In genomic region chr2:64534344-64534743, GRCm38 (mm10) we compare ENCODE assay signal across 22 mouse cellular contexts.
DNase-seq lines count a peak whose midpoint lies in the region; ATAC-seq and TF ChIP-seq lines count a peak whose summit lies in the region.
"Had no signal": no experiment of that assay in that cellular context is flagged by ENCODE, and none has a peak within 500 bp of the region (broad histone marks: within the 10 kb centered on the region; RNA-seq: fewer than 3 reads in every experiment).

No protein-coding gene starts in this region.

- 73% methylated on average over 2 of the region's 2 CpGs for WGBS in forebrain, postnatal 0 days
- WGBS in forebrain, embryonic 13.5 days, result 67% methylated on average over 2 of the region's 2 CpGs
- 71% methylated on average over 2 of the region's 2 CpGs for WGBS in midbrain, postnatal 0 days
- 72% methylated on average over 2 of the region's 2 CpGs for WGBS in midbrain, embryonic 10.5 days

- no peak overlapping the region for H3K9ac ChIP-seq in forebrain, postnatal 0 days
- no peak overlapping the region for H3K9ac ChIP-seq in forebrain, embryonic 13.5 days
- H3K9ac ChIP-seq in midbrain, postnatal 0 days (replicated peaks; ENCODE audit: low read length, poor library complexity, severe bottlenecking), result no peak overlapping the region
- H3K9ac ChIP-seq: hindbrain, embryonic 13.5 days; kidney, embryonic 15.5 days; limb, embryonic 15.5 days; midbrain, embryonic 13.5 days had no signal

- ATAC-seq in forebrain, postnatal 0 days, result no peak
- no peak for ATAC-seq in forebrain, embryonic 13.5 days
- no peak for ATAC-seq in midbrain, postnatal 0 days (ENCODE audit: low FRiP score)
- no peak for ATAC-seq in monocyte, adult 5-6 weeks (replicated peaks; ENCODE audit: insufficient number of reproducible peaks, low FRiP score, low TSS enrichment, poor library complexity, severe bottlenecking)
- ATAC-seq: CD4-positive, CD25-positive, alpha-beta regulatory T cell, adult 4 months; forebrain, embryonic 14.5 days; intestine, postnatal 0 days; midbrain, embryonic 13.5 days had no signal

- H3K4me1 ChIP-seq in forebrain, postnatal 0 days (ENCODE audit: insufficient read depth), result no peaks in the 10 kb centered on the region
- no peaks in the 10 kb centered on the region for H3K4me1 ChIP-seq in forebrain, embryonic 13.5 days
- H3K4me1 ChIP-seq in midbrain, postnatal 0 days (ENCODE audit: insufficient read depth, low read length), result no peaks in the 10 kb centered on the region
- no peaks in the 10 kb centered on the region for H3K4me1 ChIP-seq in midbrain, embryonic 10.5 days
- H3K4me1 ChIP-seq: heart, embryonic 10.5 days; hindbrain, embryonic 13.5 days; kidney, embryonic 15.5 days; limb, embryonic 15.5 days; midbrain, embryonic 13.5 days had no signal

- DNase-seq in forebrain, postnatal 0 days, result no peak
- no peak for DNase-seq in layer of hippocampus, adult 2 months (ENCODE audit: low spot score in 2 of 2)
- no peak for DNase-seq in layer of hippocampus, adult 9-10 months (ENCODE audit: low spot score)
- no peak for DNase-seq in midbrain, postnatal 0 days (ENCODE audit: low spot score)
- no peak for DNase-seq in midbrain, embryonic 10.5 days (ENCODE audit: low spot score)
- DNase-seq: adrenal gland, postnatal 25 days; cerebellum, adult 18-20 months; cerebellum, postnatal 25 days; embryo, embryonic 11 days; layer of hippocampus, postnatal 36 days; right cerebral cortex, adult 18-20 months; thymus, postnatal 25 days had no signal

- no peaks in the 10 kb centered on the region; the same call in 1 of the 2 replicates for H3K27me3 ChIP-seq in forebrain, postnatal 0 days (ENCODE audit: insufficient read depth, low read length)
- no peaks in the 10 kb centered on the region for H3K27me3 ChIP-seq in forebrain, embryonic 13.5 days
- no peaks in the 10 kb centered on the region for H3K27me3 ChIP-seq in midbrain, postnatal 0 days (ENCODE audit: insufficient read depth, low read length)
- H3K27me3 ChIP-seq in midbrain, embryonic 10.5 days (ENCODE audit: low read depth, poor library complexity, severe bottlenecking), result no peaks in the 10 kb centered on the region
- H3K27me3 ChIP-seq: hindbrain, embryonic 13.5 days; kidney, embryonic 15.5 days; limb, embryonic 15.5 days; midbrain, embryonic 13.5 days had no signal

- no peak overlapping the region for H3K27ac ChIP-seq in forebrain, postnatal 0 days (ENCODE audit: low read depth, low read length)
- no peak overlapping the region for H3K27ac ChIP-seq in forebrain, embryonic 13.5 days
- H3K27ac ChIP-seq in layer of hippocampus, adult 2 months, result no peak overlapping the region
- no peak overlapping the region for H3K27ac ChIP-seq in midbrain, postnatal 0 days (ENCODE audit: low read depth, low read length)
- no peak overlapping the region for H3K27ac ChIP-seq in midbrain, embryonic 10.5 days (replicated peaks)
- H3K27ac ChIP-seq: heart, embryonic 10.5 days; hindbrain, embryonic 13.5 days; kidney, embryonic 15.5 days; limb, embryonic 15.5 days; midbrain, embryonic 13.5 days had no signal

- H3K4me2 ChIP-seq in forebrain, postnatal 0 days (ENCODE audit: low read depth), result no peak overlapping the region
- H3K4me2 ChIP-seq in forebrain, embryonic 13.5 days, result no peak overlapping the region
- H3K4me2 ChIP-seq in midbrain, postnatal 0 days (ENCODE audit: low read depth, low read length, poor library complexity, severe bottlenecking), result no peak overlapping the region
- H3K4me2 ChIP-seq: hindbrain, embryonic 13.5 days; kidney, embryonic 15.5 days; limb, embryonic 15.5 days; midbrain, embryonic 13.5 days had no signal

- peak; percentile 18; the same call in 1 of the 2 replicates for TF ChIP-seq CTCF in forebrain, postnatal 0 days (IDR thresholded peaks at IDR 0.05; ENCODE audit: low read depth)
- TF ChIP-seq CTCF in layer of hippocampus, adult 2 months (conservative IDR thresholded peaks at IDR 0.05), result peak; percentile 57
- TF ChIP-seq CTCF in midbrain, postnatal 0 days (IDR thresholded peaks at IDR 0.05), result peak; percentile 51

- H3K36me3 ChIP-seq in forebrain, postnatal 0 days (ENCODE audit: insufficient read depth), result no peaks in the 10 kb centered on the region
- no peaks in the 10 kb centered on the region for H3K36me3 ChIP-seq in forebrain, embryonic 13.5 days (ENCODE audit: poor library complexity, severe bottlenecking)
- no peaks in the 10 kb centered on the region for H3K36me3 ChIP-seq in midbrain, postnatal 0 days (ENCODE audit: insufficient read depth, low read length)
- H3K36me3 ChIP-seq in midbrain, embryonic 10.5 days, result no peaks in the 10 kb centered on the region
- H3K36me3 ChIP-seq: heart, embryonic 10.5 days; hindbrain, embryonic 13.5 days; kidney, embryonic 15.5 days; limb, embryonic 15.5 days; midbrain, embryonic 13.5 days had no signal

- H3K9me3 ChIP-seq in forebrain, postnatal 0 days (ENCODE audit: low read length), result no peaks in the 10 kb centered on the region
- no peaks in the 10 kb centered on the region for H3K9me3 ChIP-seq in forebrain, embryonic 13.5 days (replicated peaks)
- no peaks in the 10 kb centered on the region for H3K9me3 ChIP-seq in midbrain, postnatal 0 days (ENCODE audit: low read length)
- no peaks in the 10 kb centered on the region; the same call in 1 of the 2 replicates for H3K9me3 ChIP-seq in midbrain, embryonic 10.5 days (replicated peaks)
- H3K9me3 ChIP-seq: heart, embryonic 10.5 days; hindbrain, embryonic 13.5 days; kidney, embryonic 15.5 days; limb, embryonic 15.5 days; midbrain, embryonic 13.5 days had no signal

- H3K4me3 ChIP-seq in forebrain, postnatal 0 days (ENCODE audit: low read depth, low read length), result no peak overlapping the region
- H3K4me3 ChIP-seq in forebrain, embryonic 13.5 days, result no peak overlapping the region
- H3K4me3 ChIP-seq in layer of hippocampus, adult 2 months, result no peak overlapping the region
- H3K4me3 ChIP-seq in midbrain, postnatal 0 days (ENCODE audit: low read depth, low read length), result no peak overlapping the region
- H3K4me3 ChIP-seq in midbrain, embryonic 10.5 days, result no peak overlapping the region
- H3K4me3 ChIP-seq: heart, embryonic 10.5 days; hindbrain, embryonic 13.5 days; kidney, embryonic 15.5 days; limb, embryonic 15.5 days; midbrain, embryonic 13.5 days had no signal
